Mouse (Mus musculus) retina, postnatal 1 day (tissue): ENCODE data around the gene Ube2r2.

Source experiments
- DNase-seq: peaks from one replicate; pipeline ENCODE4 v3.0.0-alpha.2; 2012

Ube2r2 gene

GRCm38 (mm10) chr4:41189809-41190208 lies 54.3 kb downstream of the Ube2r2 start:
- no peak for DNase-seq

GRCm38 (mm10) chr4:41192544-41193512 lies 57.3 kb downstream of the Ube2r2 start:
- no peak for DNase-seq

- no peak for DNase-seq
Measured at GRCm38 (mm10) chr4:41195328-41195727, 59.8 kb downstream of the Ube2r2 start.

GRCm38 (mm10) chr4:41196861-41197610 lies 61.5 kb downstream of the Ube2r2 start:
- peak; percentile 17 for DNase-seq

- DNase-seq: no peak
Measured at GRCm38 (mm10) chr4:41202135-41202534, 66.6 kb downstream of the Ube2r2 start.

GRCm38 (mm10) chr4:41205751-41206150 lies 70.2 kb downstream of the Ube2r2 start:
- DNase-seq: no peak

GRCm38 (mm10) chr4:41208050-41208449 lies 72.5 kb downstream of the Ube2r2 start:
- no peak for DNase-seq

GRCm38 (mm10) chr4:41225412-41225811 lies 89.9 kb downstream of the Ube2r2 start:
- peak; percentile 32 for DNase-seq

GRCm38 (mm10) chr4:41226351-41226750 lies 90.8 kb downstream of the Ube2r2 start:
- DNase-seq: peak; percentile 52

- DNase-seq: no peak
Measured at GRCm38 (mm10) chr4:41235621-41236020, 100.1 kb downstream of the Ube2r2 start.

GRCm38 (mm10) chr4:41240916-41241315 lies 105.4 kb downstream of the Ube2r2 start:
- DNase-seq: no peak
